Mouse (Mus musculus): ENCODE measurements around the gene Sipa1l1. TPM values are rescaled to one million over a fixed set of nuclear protein-coding genes. Genes with fewer than 3 reads are reported as not detected.

Sipa1l1 gene
- polyA plus RNA-seq, 1 experiment = 9.7 TPM

- no peaks in the 10 kb centered on the region for H3K27me3 ChIP-seq (ENCODE audit: control insufficient read depth, insufficient read depth, insufficient read length)
- no peak overlapping the region for H3K4me3 ChIP-seq (ENCODE audit: insufficient read depth, poor library complexity, severe bottlenecking)
- no peak overlapping the region for H3ac ChIP-seq (ENCODE audit: control insufficient read depth, insufficient read length, low read depth)
- H3K79me3 ChIP-seq (ENCODE audit: low read depth) = no peaks in the 10 kb centered on the region
- TF ChIP-seq MAX (IDR thresholded peaks at IDR 0.05) (no peak), CTCF (IDR thresholded peaks at IDR 0.05; ENCODE audit: control insufficient read depth, insufficient read depth, insufficient read length) (no peak), USF1 (IDR thresholded peaks at IDR 0.05; ENCODE audit: low read depth) (no peak), CEBPB (IDR thresholded peaks at IDR 0.05; ENCODE audit: low read depth) (no peak), FOSL1 (IDR thresholded peaks at IDR 0.05; ENCODE audit: insufficient read depth, low read length, poor library complexity, severe bottlenecking) (no peak), MYOD1 (IDR thresholded peaks at IDR 0.05; ENCODE audit: control insufficient read depth, insufficient read length, low read depth) (no peak), MYOG (IDR thresholded peaks at IDR 0.05; ENCODE audit: control insufficient read depth, extremely low read depth, insufficient read length) (no peak)
- H3K79me2 ChIP-seq (ENCODE audit: control insufficient read depth, insufficient read depth) = no peaks in the 10 kb centered on the region
- H3K36me3 ChIP-seq (ENCODE audit: control insufficient read depth, insufficient read depth) = peaks cover 4% of the 10 kb centered on the region
Measured at GRCm38 (mm10) chr12:82364186-82364585, 195.1 kb downstream of the Sipa1l1 start.

GRCm38 (mm10) chr12:82365276-82365875, 196.3 kb downstream of the Sipa1l1 start:
- H3ac ChIP-seq (ENCODE audit: control insufficient read depth, insufficient read length, low read depth) = no peak overlapping the region
- H3K27me3 ChIP-seq (ENCODE audit: control insufficient read depth, insufficient read depth, insufficient read length) = no peaks in the 10 kb centered on the region
- no peaks in the 10 kb centered on the region for H3K79me2 ChIP-seq (ENCODE audit: control insufficient read depth, insufficient read depth)
- H3K4me3 ChIP-seq (ENCODE audit: insufficient read depth, poor library complexity, severe bottlenecking) = no peak overlapping the region
- no peaks in the 10 kb centered on the region for H3K79me3 ChIP-seq (ENCODE audit: low read depth)
- H3K36me3 ChIP-seq (ENCODE audit: control insufficient read depth, insufficient read depth) = peaks cover 4% of the 10 kb centered on the region
- no peak for TF ChIP-seq CEBPB (IDR thresholded peaks at IDR 0.05; ENCODE audit: low read depth)
- TF ChIP-seq MAX (IDR thresholded peaks at IDR 0.05) = no peak
- no peak for TF ChIP-seq MYOG (IDR thresholded peaks at IDR 0.05; ENCODE audit: control insufficient read depth, extremely low read depth, insufficient read length)
- TF ChIP-seq USF1 (IDR thresholded peaks at IDR 0.05; ENCODE audit: low read depth) = no peak

GRCm38 (mm10) chr12:82366754-82367153, 197.6 kb downstream of the Sipa1l1 start:
- TF ChIP-seq MYOG (IDR thresholded peaks at IDR 0.05; ENCODE audit: control insufficient read depth, extremely low read depth, insufficient read length) = no peak
- TF ChIP-seq CEBPB (IDR thresholded peaks at IDR 0.05; ENCODE audit: low read depth) = no peak
- no peak for TF ChIP-seq MYOD1 (IDR thresholded peaks at IDR 0.05; ENCODE audit: control insufficient read depth, insufficient read length, low read depth)
- TF ChIP-seq MAX (IDR thresholded peaks at IDR 0.05) = no peak
- TF ChIP-seq USF1 (IDR thresholded peaks at IDR 0.05; ENCODE audit: low read depth) = no peak
- no peak for TF ChIP-seq CTCF (IDR thresholded peaks at IDR 0.05; ENCODE audit: control insufficient read depth, insufficient read depth, insufficient read length)
- no peak for TF ChIP-seq FOSL1 (IDR thresholded peaks at IDR 0.05; ENCODE audit: insufficient read depth, low read length, poor library complexity, severe bottlenecking)
- H3K4me3 ChIP-seq (ENCODE audit: insufficient read depth, poor library complexity, severe bottlenecking) = no peak overlapping the region
- H3K79me3 ChIP-seq (ENCODE audit: low read depth) = no peaks in the 10 kb centered on the region
- H3K36me3 ChIP-seq (ENCODE audit: control insufficient read depth, insufficient read depth) = peaks cover 4% of the 10 kb centered on the region
- H3K27me3 ChIP-seq (ENCODE audit: control insufficient read depth, insufficient read depth, insufficient read length) = no peaks in the 10 kb centered on the region
- no peaks in the 10 kb centered on the region for H3K79me2 ChIP-seq (ENCODE audit: control insufficient read depth, insufficient read depth)
- no peak overlapping the region for H3ac ChIP-seq (ENCODE audit: control insufficient read depth, insufficient read length, low read depth)

- TF ChIP-seq CEBPB (IDR thresholded peaks at IDR 0.05; ENCODE audit: low read depth) (no peak), MAX (IDR thresholded peaks at IDR 0.05) (no peak), USF1 (IDR thresholded peaks at IDR 0.05; ENCODE audit: low read depth) (no peak), MYOD1 (IDR thresholded peaks at IDR 0.05; ENCODE audit: control insufficient read depth, insufficient read length, low read depth) (no peak), CTCF (IDR thresholded peaks at IDR 0.05; ENCODE audit: control insufficient read depth, insufficient read depth, insufficient read length) (no peak), MYOG (IDR thresholded peaks at IDR 0.05; ENCODE audit: control insufficient read depth, extremely low read depth, insufficient read length) (no peak), FOSL1 (IDR thresholded peaks at IDR 0.05; ENCODE audit: insufficient read depth, low read length, poor library complexity, severe bottlenecking) (no peak)
- Histone ChIP-seq H3K4me3 (ENCODE audit: insufficient read depth, poor library complexity, severe bottlenecking) (no peak overlapping the region), H3K79me3 (ENCODE audit: low read depth) (no peaks in the 10 kb centered on the region), H3ac (ENCODE audit: control insufficient read depth, insufficient read length, low read depth) (no peak overlapping the region), H3K36me3 (ENCODE audit: control insufficient read depth, insufficient read depth) (peaks cover 4% of the 10 kb centered on the region), H3K79me2 (ENCODE audit: control insufficient read depth, insufficient read depth) (no peaks in the 10 kb centered on the region), H3K27me3 (ENCODE audit: control insufficient read depth, insufficient read depth, insufficient read length) (no peaks in the 10 kb centered on the region)
Measured at GRCm38 (mm10) chr12:82367345-82367744, 198.2 kb downstream of the Sipa1l1 start.

- no peak overlapping the region for H3ac ChIP-seq (ENCODE audit: control insufficient read depth, insufficient read length, low read depth)
- H3K4me3 ChIP-seq (ENCODE audit: insufficient read depth, poor library complexity, severe bottlenecking) = no peak overlapping the region
- no peak for TF ChIP-seq CEBPB (IDR thresholded peaks at IDR 0.05; ENCODE audit: low read depth)
- no peak for TF ChIP-seq MYOG (IDR thresholded peaks at IDR 0.05; ENCODE audit: control insufficient read depth, extremely low read depth, insufficient read length)
- TF ChIP-seq USF1 (IDR thresholded peaks at IDR 0.05; ENCODE audit: low read depth) = no peak
- no peak for TF ChIP-seq MAX (IDR thresholded peaks at IDR 0.05)
- H3K36me3 ChIP-seq (ENCODE audit: control insufficient read depth, insufficient read depth) = peaks cover 7% of the 10 kb centered on the region
- H3K27me3 ChIP-seq (ENCODE audit: control insufficient read depth, insufficient read depth, insufficient read length) = no peaks in the 10 kb centered on the region
- H3K79me2 ChIP-seq (ENCODE audit: control insufficient read depth, insufficient read depth) = no peaks in the 10 kb centered on the region
- no peaks in the 10 kb centered on the region for H3K79me3 ChIP-seq (ENCODE audit: low read depth)
Measured at GRCm38 (mm10) chr12:82367986-82368385, 198.9 kb downstream of the Sipa1l1 start.
